Mouse (Mus musculus): Measurements from ENCODE around the gene Gm37240. TPM values are rescaled to one million over a fixed set of nuclear protein-coding genes. Genes with fewer than 3 reads are reported as not detected.

The Gm37240 gene
- polyA plus RNA-seq, 1 experiment from 2014 or later, result 8.9 TPM

GRCm38 (mm10) chr3:85727171-85727570, 160.1 kb downstream of the Gm37240 start:
- no peak for ATAC-seq (replicated peaks; ENCODE audit: low FRiP score)
- H3K27ac ChIP-seq, result no peak overlapping the region
- 39% methylated on average over 2 of the region's 2 CpGs for WGBS
- no peaks in the 10 kb centered on the region for H3K4me1 ChIP-seq
- H3K27me3 ChIP-seq, result no peaks in the 10 kb centered on the region
- H3K36me3 ChIP-seq, result no peaks in the 10 kb centered on the region
- no peak overlapping the region for H3K9ac ChIP-seq
- H3K4me2 ChIP-seq, result no peak overlapping the region
- H3K9me3 ChIP-seq (replicated peaks), result no peaks in the 10 kb centered on the region
- no peak overlapping the region for H3K4me3 ChIP-seq (replicated peaks)

DNA sequence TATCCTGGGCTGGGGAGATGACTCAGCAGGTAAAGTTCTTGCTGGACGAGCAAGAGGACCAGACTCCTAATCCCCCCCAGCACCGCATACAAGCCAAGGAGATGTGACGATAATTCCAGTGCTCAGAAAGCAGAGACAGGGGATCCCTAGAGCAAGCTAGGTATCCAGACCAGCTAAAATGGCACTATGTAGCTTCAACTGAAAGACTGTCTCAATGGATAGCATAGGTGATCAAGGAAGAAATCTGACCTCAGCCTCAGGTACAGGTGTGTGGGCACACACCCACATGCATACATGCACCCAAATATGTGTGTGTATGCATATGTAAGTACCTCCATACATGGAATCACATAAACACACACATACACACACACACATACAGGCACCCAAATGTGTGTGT, 161.3 kb downstream of the Gm37240 start:
- no peaks in the 10 kb centered on the region for H3K36me3 ChIP-seq
- H3K27me3 ChIP-seq, result no peaks in the 10 kb centered on the region
- no peak overlapping the region for H3K4me2 ChIP-seq
- H3K27ac ChIP-seq, result no peak overlapping the region
- 80% methylated on average over 3 of the region's 3 CpGs for WGBS
- H3K9ac ChIP-seq, result no peak overlapping the region
- no peaks in the 10 kb centered on the region for H3K9me3 ChIP-seq (replicated peaks)
- ATAC-seq (replicated peaks; ENCODE audit: low FRiP score), result no peak
- no peaks in the 10 kb centered on the region for H3K4me1 ChIP-seq
- no peak overlapping the region for H3K4me3 ChIP-seq (replicated peaks)

DNA sequence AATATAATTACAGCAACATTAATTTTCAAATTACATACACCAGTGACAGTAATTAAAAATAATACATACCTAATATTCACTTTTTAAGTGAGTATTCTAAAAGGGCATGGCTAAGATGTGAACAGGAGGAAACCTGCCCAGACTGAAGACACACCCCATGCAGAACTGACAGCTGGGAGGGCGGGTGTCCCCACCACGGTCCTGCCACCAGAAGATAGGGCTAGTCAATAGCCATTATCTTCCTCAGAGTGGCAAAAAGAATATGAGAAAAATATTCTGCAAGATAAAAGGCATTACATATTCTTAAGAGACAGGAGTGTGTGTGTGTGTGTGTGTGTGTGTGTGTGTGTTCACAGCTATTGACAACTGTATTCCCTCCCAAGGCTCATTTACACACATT, 162.2 kb downstream of the Gm37240 start:
- no peak for ATAC-seq (replicated peaks; ENCODE audit: low FRiP score)
- H3K9me3 ChIP-seq (replicated peaks), result no peaks in the 10 kb centered on the region

DNA sequence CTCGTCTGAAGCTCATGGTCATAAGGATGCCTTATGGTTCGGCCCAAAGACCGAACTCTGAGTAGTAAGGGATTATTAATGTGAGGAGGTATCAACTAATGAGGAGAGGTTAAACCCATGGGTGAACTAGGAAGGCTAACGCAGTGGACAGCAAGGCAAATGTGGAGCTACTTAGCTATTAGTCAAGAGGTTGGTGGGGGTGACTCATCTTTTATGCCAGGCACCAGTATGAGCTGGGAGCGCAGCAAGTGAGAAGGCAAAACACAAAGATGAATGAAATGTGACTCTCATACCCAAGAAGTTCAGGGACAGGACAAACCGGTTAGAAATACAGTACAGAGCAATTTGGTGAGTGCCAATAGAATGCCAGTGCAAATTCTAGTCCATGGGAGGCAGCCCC, 164.7 kb downstream of the Gm37240 start:
- Histone ChIP-seq H3K9me3 (replicated peaks) (no peaks in the 10 kb centered on the region), H3K4me3 (replicated peaks) (no peak overlapping the region), H3K4me2 (no peak overlapping the region), H3K27ac (no peak overlapping the region), H3K9ac (no peak overlapping the region), H3K36me3 (no peaks in the 10 kb centered on the region), H3K4me1 (no peaks in the 10 kb centered on the region), H3K27me3 (no peaks in the 10 kb centered on the region)
- ATAC-seq (replicated peaks; ENCODE audit: low FRiP score), result no peak
- WGBS, result 87% methylated on average over 6 of the region's 6 CpGs

More for the DNA sequence above, 162.2 kb downstream of the Gm37240 start:
- H3K4me2 ChIP-seq, result no peak overlapping the region
- no peak overlapping the region for H3K4me3 ChIP-seq (replicated peaks)
- H3K36me3 ChIP-seq, result no peaks in the 10 kb centered on the region
- no peak overlapping the region for H3K27ac ChIP-seq
- H3K27me3 ChIP-seq, result no peaks in the 10 kb centered on the region
- no peaks in the 10 kb centered on the region for H3K4me1 ChIP-seq
- H3K9ac ChIP-seq, result no peak overlapping the region
- WGBS, result 74% methylated on average over 2 of the region's 2 CpGs

DNA sequence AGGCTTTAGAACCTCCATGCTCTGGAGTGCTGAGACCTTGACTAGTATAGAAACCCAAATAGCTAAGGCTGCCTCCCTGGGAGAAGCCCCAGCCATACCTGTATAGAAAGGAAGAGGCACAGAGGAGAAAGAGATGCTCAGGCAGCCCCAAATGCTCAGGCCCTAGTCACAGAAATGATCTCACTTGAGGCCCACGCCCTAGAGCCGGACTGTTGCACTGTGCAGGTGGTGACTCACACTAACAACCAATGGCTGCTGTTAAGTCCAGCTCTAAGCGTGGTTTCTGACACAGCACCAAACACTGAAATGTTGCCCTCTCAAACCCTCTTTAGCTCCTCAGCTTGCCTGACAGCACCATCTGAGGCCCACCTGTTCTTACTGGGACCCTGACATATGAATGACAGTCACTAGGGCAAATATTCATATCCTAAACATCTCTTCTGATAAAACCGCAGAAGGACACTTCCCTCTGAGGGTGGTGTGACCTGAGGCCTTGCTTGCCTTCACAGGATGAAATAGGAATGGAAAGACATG, 171.5 kb downstream of the Gm37240 start:
- Histone ChIP-seq H3K4me2 (no peak overlapping the region), H3K27me3 (no peaks in the 10 kb centered on the region), H3K9me3 (replicated peaks) (no peaks in the 10 kb centered on the region), H3K36me3 (0 out of 2 replicates have a peak, but pooled peaks cover 4% of the 10 kb centered on the region), H3K9ac (no peak overlapping the region), H3K4me3 (replicated peaks) (no peak overlapping the region), H3K4me1 (no peaks in the 10 kb centered on the region), H3K27ac (no peak overlapping the region)
- no peak for ATAC-seq (replicated peaks; ENCODE audit: low FRiP score)
- 81% methylated on average over 4 of the region's 4 CpGs for WGBS

- 84% methylated on average over 7 of the region's 7 CpGs for WGBS
- Histone ChIP-seq H3K4me3 (replicated peaks) (no peak overlapping the region), H3K27ac (no peak overlapping the region), H3K9ac (no peak overlapping the region), H3K4me2 (no peak overlapping the region), H3K36me3 (0 out of 2 replicates have a peak, but pooled peaks cover 4% of the 10 kb centered on the region), H3K27me3 (no peaks in the 10 kb centered on the region), H3K4me1 (no peaks in the 10 kb centered on the region), H3K9me3 (replicated peaks) (no peaks in the 10 kb centered on the region)
- no peak for ATAC-seq (replicated peaks; ENCODE audit: low FRiP score)
Measured at GRCm38 (mm10) chr3:85713936-85714709, 173.2 kb downstream of the Gm37240 start.

- ATAC-seq (replicated peaks; ENCODE audit: low FRiP score), result no peak
- H3K27me3 ChIP-seq, result no peaks in the 10 kb centered on the region
- no peak overlapping the region for H3K4me3 ChIP-seq (replicated peaks)
- H3K36me3 ChIP-seq, result 0 out of 2 replicates have a peak, but pooled peaks cover 4% of the 10 kb centered on the region
- 49% methylated on average over 8 of the region's 8 CpGs for WGBS
- H3K4me1 ChIP-seq, result no peaks in the 10 kb centered on the region
- H3K27ac ChIP-seq, result no peak overlapping the region
- H3K9me3 ChIP-seq (replicated peaks), result no peaks in the 10 kb centered on the region
- H3K9ac ChIP-seq, result no peak overlapping the region
- H3K4me2 ChIP-seq, result no peak overlapping the region
Measured at GRCm38 (mm10) chr3:85710695-85711094, 176.6 kb downstream of the Gm37240 start.

DNA sequence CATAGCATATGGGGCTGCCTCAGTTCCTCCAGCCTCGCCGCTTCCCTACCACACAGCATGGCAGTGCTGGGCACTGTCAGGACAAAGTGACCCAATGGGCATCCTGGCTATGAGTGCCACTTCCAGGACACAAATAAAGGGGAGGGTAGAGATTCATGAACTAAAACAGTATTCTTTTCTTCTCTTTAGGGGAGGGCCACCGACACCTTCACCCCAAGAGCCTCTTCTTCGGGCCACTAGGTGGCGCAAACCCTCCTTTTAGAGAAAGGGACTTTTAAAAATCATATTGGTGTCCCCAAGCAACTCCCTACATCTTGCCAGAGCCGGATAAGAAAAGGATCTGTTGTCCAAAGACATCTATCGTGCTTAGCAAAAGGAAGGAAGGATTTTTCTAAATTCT, 179.9 kb downstream of the Gm37240 start:
- Histone ChIP-seq H3K27ac (no peak overlapping the region), H3K9me3 (replicated peaks) (no peaks in the 10 kb centered on the region), H3K36me3 (no peaks in the 10 kb centered on the region), H3K4me1 (no peaks in the 10 kb centered on the region), H3K4me3 (replicated peaks) (no peak overlapping the region), H3K27me3 (no peaks in the 10 kb centered on the region), H3K4me2 (no peak overlapping the region), H3K9ac (no peak overlapping the region)
- WGBS, result 35% methylated on average over 7 of the region's 7 CpGs
- ATAC-seq (replicated peaks; ENCODE audit: low FRiP score), result no peak

- H3K4me3 ChIP-seq (replicated peaks), result no peak overlapping the region
- no peaks in the 10 kb centered on the region for H3K9me3 ChIP-seq (replicated peaks)
- no peaks in the 10 kb centered on the region for H3K4me1 ChIP-seq
- H3K27ac ChIP-seq, result no peak overlapping the region
- ATAC-seq (replicated peaks; ENCODE audit: low FRiP score), result no peak
- H3K4me2 ChIP-seq, result no peak overlapping the region
- no peaks in the 10 kb centered on the region for H3K36me3 ChIP-seq
- H3K9ac ChIP-seq, result no peak overlapping the region
- no peaks in the 10 kb centered on the region for H3K27me3 ChIP-seq
- WGBS, result 67% methylated on average over 6 of the region's 6 CpGs
Measured at GRCm38 (mm10) chr3:85703141-85703882, 184.0 kb downstream of the Gm37240 start.

DNA sequence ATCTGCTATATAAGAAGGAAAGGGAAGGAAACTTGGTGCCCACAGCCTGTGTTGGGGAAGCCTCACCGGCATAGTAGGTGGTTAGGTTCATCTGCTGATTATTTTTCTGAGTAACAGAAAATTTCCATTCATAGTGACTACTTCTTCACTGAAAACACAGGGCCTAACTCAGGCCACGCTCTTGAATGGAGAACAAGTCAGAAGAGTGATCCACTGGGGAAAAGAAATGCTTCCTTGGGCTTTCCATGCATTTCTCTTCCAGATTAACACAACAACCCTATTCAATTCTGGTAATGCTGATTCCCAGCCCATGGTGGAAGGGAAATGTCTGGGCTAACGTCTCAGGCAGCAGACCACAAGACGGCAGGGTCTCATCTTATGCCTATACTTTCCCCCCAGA, 188.8 kb downstream of the Gm37240 start:
- Histone ChIP-seq H3K4me2 (no peak overlapping the region), H3K4me3 (replicated peaks) (no peak overlapping the region), H3K36me3 (no peaks in the 10 kb centered on the region), H3K27me3 (no peaks in the 10 kb centered on the region), H3K27ac (no peak overlapping the region), H3K9me3 (replicated peaks) (no peaks in the 10 kb centered on the region), H3K9ac (no peak overlapping the region), H3K4me1 (0 out of 2 replicates have a peak, but pooled peaks cover 11% of the 10 kb centered on the region)
- ATAC-seq (replicated peaks; ENCODE audit: low FRiP score), result no peak
- 84% methylated on average over 4 of the region's 4 CpGs for WGBS

- ATAC-seq (replicated peaks; ENCODE audit: low FRiP score), result peak; percentile 81
- Histone ChIP-seq H3K4me2 (no peak overlapping the region), H3K4me3 (replicated peaks) (no peak overlapping the region), H3K36me3 (no peaks in the 10 kb centered on the region), H3K9ac (no peak overlapping the region), H3K4me1 (0 out of 2 replicates have a peak, but pooled peaks cover 11% of the 10 kb centered on the region), H3K9me3 (replicated peaks) (no peaks in the 10 kb centered on the region), H3K27me3 (no peaks in the 10 kb centered on the region), H3K27ac (0 out of 2 replicates have a peak overlapping the region, but pooled peaks have one; percentile 28)
- WGBS, result 33% methylated on average over 3 of the region's 3 CpGs
Measured at GRCm38 (mm10) chr3:85695056-85695455, 192.3 kb downstream of the Gm37240 start.

GRCm38 (mm10) chr3:85693013-85693412, 194.3 kb downstream of the Gm37240 start:
- H3K4me2 ChIP-seq, result no peak overlapping the region
- no peak overlapping the region for H3K4me3 ChIP-seq (replicated peaks)
- ATAC-seq (replicated peaks; ENCODE audit: low FRiP score), result no peak
- H3K9ac ChIP-seq, result no peak overlapping the region
- H3K27me3 ChIP-seq, result no peaks in the 10 kb centered on the region
- no peaks in the 10 kb centered on the region for H3K9me3 ChIP-seq (replicated peaks)
- 62% methylated on average over 3 of the region's 3 CpGs for WGBS
- H3K4me1 ChIP-seq, result 0 out of 2 replicates have a peak, but pooled peaks cover 11% of the 10 kb centered on the region
- H3K36me3 ChIP-seq, result no peaks in the 10 kb centered on the region
- H3K27ac ChIP-seq, result no peak overlapping the region
